Mouse (Mus musculus): ENCODE data around the gene Atg7. TPM values are rescaled to one million over a fixed set of nuclear protein-coding genes. Genes with fewer than 3 reads are reported as not detected.

The Atg7 gene
- polyA plus RNA-seq, 1 experiment: 18.7 TPM

DNA sequence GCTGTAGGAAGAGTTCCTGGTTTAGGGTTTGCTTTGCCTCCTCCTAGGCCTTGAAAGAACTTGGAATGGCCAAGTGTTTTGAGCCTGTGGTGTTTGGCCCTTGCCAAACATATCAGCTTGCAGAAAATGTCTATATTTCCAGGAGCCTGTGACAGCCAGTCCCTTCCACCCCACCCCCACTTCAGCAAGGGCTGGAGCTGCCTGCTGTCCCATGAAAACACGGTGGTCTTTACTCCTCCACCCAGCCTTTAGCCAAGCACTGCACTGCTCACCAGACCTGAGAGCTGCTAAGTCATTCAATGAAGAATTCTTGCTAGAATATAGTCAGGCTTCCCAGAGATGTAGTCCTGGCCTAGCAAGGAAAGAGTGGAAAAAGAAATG, 166.5 kb downstream of the Atg7 start:
- Histone ChIP-seq H3K36me3 (ENCODE audit: control insufficient read depth, insufficient read depth) (no peaks in the 10 kb centered on the region), H3K4me2 (ENCODE audit: low read depth) (no peak overlapping the region), H3K4me3 (no peak overlapping the region), H3K79me2 (ENCODE audit: control insufficient read depth, insufficient read depth) (no peaks in the 10 kb centered on the region), H3K27me3 (ENCODE audit: control insufficient read depth, insufficient read depth, insufficient read length) (no peaks in the 10 kb centered on the region), H3ac (ENCODE audit: control insufficient read depth, insufficient read length) (no peak overlapping the region)
- TF ChIP-seq TCF12 (IDR thresholded peaks at IDR 0.05; ENCODE audit: insufficient read depth, poor library complexity, severe bottlenecking) (no peak), SRF (IDR thresholded peaks at IDR 0.05; ENCODE audit: control insufficient read depth, insufficient read length, low read depth) (no peak), USF1 (IDR thresholded peaks at IDR 0.05; ENCODE audit: low read depth) (no peak), POLR2A (IDR thresholded peaks at IDR 0.05; ENCODE audit: insufficient read length, low read depth) (no peak), MAX (IDR thresholded peaks at IDR 0.05; ENCODE audit: low read depth) (no peak), CEBPB (IDR thresholded peaks at IDR 0.05; ENCODE audit: insufficient read depth, poor library complexity, severe bottlenecking) (no peak), E2F4 (IDR thresholded peaks at IDR 0.05; ENCODE audit: insufficient read depth) (no peak), MYOG (IDR thresholded peaks at IDR 0.05; ENCODE audit: control insufficient read depth in 1 of 3, insufficient read depth in 1 of 3, insufficient read length in 2 of 3, low read depth in 2 of 3) (no peak)

DNA sequence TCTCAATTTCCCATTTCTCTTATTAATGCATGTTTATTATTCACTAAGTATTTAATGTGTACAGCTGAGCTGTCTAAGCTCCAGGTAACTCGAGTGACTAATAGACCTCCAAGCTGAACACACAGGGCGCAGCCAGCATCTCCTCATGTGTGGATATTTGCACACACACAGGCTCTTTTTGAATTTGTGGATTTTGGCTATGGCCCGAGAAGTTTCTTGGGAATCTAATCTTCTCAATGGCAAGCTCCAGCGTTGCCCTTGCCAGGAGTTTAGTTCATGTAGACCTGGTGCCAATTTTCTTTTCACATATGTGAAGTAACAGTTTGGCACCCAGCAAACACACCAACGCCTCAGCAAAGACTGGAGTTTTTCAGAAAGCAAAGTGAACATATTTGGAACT, 169.4 kb downstream of the Atg7 start:
- Histone ChIP-seq H3K4me2 (ENCODE audit: low read depth) (no peak overlapping the region), H3K36me3 (ENCODE audit: control insufficient read depth, insufficient read depth) (no peaks in the 10 kb centered on the region), H3K79me2 (ENCODE audit: control insufficient read depth, insufficient read depth) (no peaks in the 10 kb centered on the region), H3ac (ENCODE audit: control insufficient read depth, insufficient read length) (no peak overlapping the region), H3K4me3 (no peak overlapping the region), H3K27me3 (ENCODE audit: control insufficient read depth, insufficient read depth, insufficient read length) (no peaks in the 10 kb centered on the region)
- TF ChIP-seq CEBPB (IDR thresholded peaks at IDR 0.05; ENCODE audit: insufficient read depth, poor library complexity, severe bottlenecking) (no peak), REST (IDR thresholded peaks at IDR 0.05; ENCODE audit: insufficient read depth, insufficient read length) (no peak), E2F4 (IDR thresholded peaks at IDR 0.05; ENCODE audit: insufficient read depth) (no peak), SRF (IDR thresholded peaks at IDR 0.05; ENCODE audit: control insufficient read depth, insufficient read length, low read depth) (no peak)

DNA sequence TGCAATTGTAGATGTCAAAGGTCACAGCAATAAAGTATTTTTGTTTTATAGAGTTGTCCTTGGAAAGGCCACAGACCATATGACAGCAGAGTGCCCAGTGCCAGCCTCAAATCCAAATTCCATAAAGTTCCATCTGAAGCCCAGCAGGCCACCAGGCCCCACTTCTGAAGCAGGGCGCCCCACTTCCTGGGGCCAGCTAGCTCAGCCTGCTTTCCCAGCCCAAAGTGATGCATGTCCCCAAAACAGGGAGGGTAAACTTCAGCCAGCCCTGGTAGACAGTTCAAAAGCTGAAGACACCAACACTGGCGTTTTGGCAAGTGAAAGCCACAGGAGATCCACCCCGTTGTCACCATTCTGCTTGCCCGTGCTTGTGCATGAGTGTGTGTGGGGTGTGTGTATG, 169.9 kb downstream of the Atg7 start:
- Histone ChIP-seq H3K79me2 (ENCODE audit: control insufficient read depth, insufficient read depth) (no peaks in the 10 kb centered on the region), H3K4me2 (ENCODE audit: low read depth) (no peak overlapping the region), H3K4me3 (no peak overlapping the region), H3K27me3 (ENCODE audit: control insufficient read depth, insufficient read depth, insufficient read length) (no peaks in the 10 kb centered on the region), H3ac (ENCODE audit: control insufficient read depth, insufficient read length) (no peak overlapping the region), H3K36me3 (ENCODE audit: control insufficient read depth, insufficient read depth) (no peaks in the 10 kb centered on the region)
- TF ChIP-seq E2F4 (IDR thresholded peaks at IDR 0.05; ENCODE audit: insufficient read depth) (no peak), USF1 (IDR thresholded peaks at IDR 0.05; ENCODE audit: low read depth) (no peak), MYOD1 (IDR thresholded peaks at IDR 0.05; ENCODE audit: control insufficient read depth in 1 of 3, insufficient read length in 2 of 3, low read depth in 2 of 3) (no peak), POLR2AphosphoS2 (IDR thresholded peaks at IDR 0.05; ENCODE audit: insufficient read length, low read depth) (no peak), POLR2A (IDR thresholded peaks at IDR 0.05; ENCODE audit: insufficient read length, low read depth) (no peak), TCF3 (IDR thresholded peaks at IDR 0.05; ENCODE audit: insufficient read length, low read depth) (no peak), CEBPB (IDR thresholded peaks at IDR 0.05; ENCODE audit: insufficient read depth, poor library complexity, severe bottlenecking) (no peak), MYOG (IDR thresholded peaks at IDR 0.05; ENCODE audit: control insufficient read depth in 1 of 3, insufficient read depth in 1 of 3, insufficient read length in 2 of 3, low read depth in 2 of 3) (no peak), REST (IDR thresholded peaks at IDR 0.05; ENCODE audit: insufficient read depth, insufficient read length) (no peak), TCF12 (IDR thresholded peaks at IDR 0.05; ENCODE audit: insufficient read depth, poor library complexity, severe bottlenecking) (no peak), SRF (IDR thresholded peaks at IDR 0.05; ENCODE audit: control insufficient read depth, insufficient read length, low read depth) (no peak), MAX (IDR thresholded peaks at IDR 0.05; ENCODE audit: low read depth) (no peak)

DNA sequence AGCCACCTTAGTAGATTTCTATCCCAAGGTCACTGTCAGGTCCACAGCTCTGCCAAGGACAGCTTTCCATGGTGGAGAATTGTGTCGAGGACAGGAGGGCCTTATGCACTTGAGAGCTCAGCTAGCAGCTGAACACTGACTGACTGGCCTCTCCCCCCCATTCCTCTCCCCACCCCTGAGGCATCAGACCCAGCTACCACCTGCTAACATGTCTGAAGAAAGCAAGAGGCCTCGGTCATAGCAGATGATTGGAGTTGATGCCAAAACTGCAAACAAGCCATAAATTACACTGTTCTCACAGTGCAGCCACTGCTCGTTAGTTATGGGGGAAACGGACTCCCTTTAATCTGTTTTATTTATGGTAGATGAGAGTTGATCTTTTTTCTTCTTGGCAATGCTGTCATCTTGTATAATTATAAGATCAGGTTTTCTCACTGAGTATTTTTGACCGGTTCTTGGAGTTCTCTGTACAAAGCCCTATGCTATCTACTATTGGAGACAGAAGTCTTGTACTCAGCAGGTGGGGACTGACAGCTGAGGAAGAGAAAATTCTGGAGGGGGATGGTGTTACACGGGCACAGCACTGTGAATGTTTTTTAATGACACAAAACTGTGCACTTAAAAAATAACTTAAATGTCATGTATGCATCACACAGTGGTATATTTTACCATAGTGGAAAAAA, 171.4 kb downstream of the Atg7 start:
- H3K4me3 ChIP-seq: no peak overlapping the region
- peak overlapping the region; percentile 25 for H3K4me2 ChIP-seq (ENCODE audit: low read depth)
- no peaks in the 10 kb centered on the region for H3K36me3 ChIP-seq (ENCODE audit: control insufficient read depth, insufficient read depth)
- no peak for TF ChIP-seq CEBPB (IDR thresholded peaks at IDR 0.05; ENCODE audit: insufficient read depth, poor library complexity, severe bottlenecking)
- peak; percentile 10 for TF ChIP-seq TCF3 (IDR thresholded peaks at IDR 0.05; ENCODE audit: insufficient read length, low read depth)
- TF ChIP-seq MYOD1 (IDR thresholded peaks at IDR 0.05; ENCODE audit: control insufficient read depth in 1 of 3, insufficient read length in 2 of 3, low read depth in 2 of 3): peak; percentile 23 to 83 (median 68)
- TF ChIP-seq MYOG (IDR thresholded peaks at IDR 0.05; ENCODE audit: control insufficient read depth in 1 of 3, insufficient read depth in 1 of 3, insufficient read length in 2 of 3, low read depth in 2 of 3): peak in 2 of 3 experiments; percentile 63 to 79
- no peak overlapping the region for H3ac ChIP-seq (ENCODE audit: control insufficient read depth, insufficient read length)
- no peaks in the 10 kb centered on the region for H3K27me3 ChIP-seq (ENCODE audit: control insufficient read depth, insufficient read depth, insufficient read length)
- H3K79me2 ChIP-seq (ENCODE audit: control insufficient read depth, insufficient read depth): no peaks in the 10 kb centered on the region

DNA sequence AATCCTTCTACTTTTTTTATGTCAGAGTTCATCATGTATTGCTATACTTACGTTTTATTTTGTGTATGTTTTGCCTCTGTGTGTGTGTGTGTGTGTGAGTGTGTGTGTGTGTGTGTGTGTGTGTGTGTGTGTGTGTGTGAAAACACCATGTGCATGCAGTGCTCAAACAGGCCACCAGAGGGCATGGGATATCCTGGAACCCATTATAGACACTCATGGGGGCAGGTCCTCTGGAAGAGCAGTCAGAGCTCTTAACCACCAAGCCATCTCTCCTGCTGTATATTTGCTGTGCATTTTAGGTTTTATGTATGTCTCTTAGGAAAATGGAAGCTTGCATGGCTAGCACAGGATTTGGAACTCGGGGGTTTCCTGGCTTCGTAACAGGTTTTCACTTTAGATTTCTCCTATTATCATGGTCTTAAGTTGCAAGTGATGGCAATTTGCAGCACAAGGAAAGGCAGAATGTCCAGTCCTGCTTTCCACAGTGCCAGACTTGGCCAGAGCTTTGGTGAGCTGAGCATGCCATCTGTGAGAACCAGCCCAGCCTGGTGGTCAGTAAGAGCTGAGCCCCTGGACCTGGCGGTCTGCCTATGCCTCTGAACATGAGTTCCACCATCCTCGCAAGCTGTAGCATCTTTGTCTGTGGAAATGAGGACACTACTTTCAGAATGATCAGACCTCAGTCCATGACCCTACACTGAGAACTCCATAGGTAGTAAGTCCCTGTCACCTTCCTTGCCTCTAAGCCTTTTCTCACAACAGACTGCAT, 172.2 kb downstream of the Atg7 start:
- Histone ChIP-seq H3ac (ENCODE audit: control insufficient read depth, insufficient read length) (no peak overlapping the region), H3K4me2 (ENCODE audit: low read depth) (no peak overlapping the region), H3K4me3 (no peak overlapping the region), H3K36me3 (ENCODE audit: control insufficient read depth, insufficient read depth) (no peaks in the 10 kb centered on the region), H3K27me3 (ENCODE audit: control insufficient read depth, insufficient read depth, insufficient read length) (no peaks in the 10 kb centered on the region), H3K79me2 (ENCODE audit: control insufficient read depth, insufficient read depth) (no peaks in the 10 kb centered on the region)
- no peak for TF ChIP-seq MAX (IDR thresholded peaks at IDR 0.05; ENCODE audit: low read depth)
- no peak for TF ChIP-seq REST (IDR thresholded peaks at IDR 0.05; ENCODE audit: insufficient read depth, insufficient read length)
- no peak for TF ChIP-seq MYOD1 (IDR thresholded peaks at IDR 0.05; ENCODE audit: control insufficient read depth in 1 of 3, insufficient read length in 2 of 3, low read depth in 2 of 3)
- TF ChIP-seq MYOG (IDR thresholded peaks at IDR 0.05; ENCODE audit: control insufficient read depth in 1 of 3, insufficient read depth in 1 of 3, insufficient read length in 2 of 3, low read depth in 2 of 3): no peak
- no peak for TF ChIP-seq CEBPB (IDR thresholded peaks at IDR 0.05; ENCODE audit: insufficient read depth, poor library complexity, severe bottlenecking)
- TF ChIP-seq POLR2A (IDR thresholded peaks at IDR 0.05; ENCODE audit: insufficient read length, low read depth): no peak
- no peak for TF ChIP-seq SRF (IDR thresholded peaks at IDR 0.05; ENCODE audit: control insufficient read depth, insufficient read length, low read depth)
- TF ChIP-seq E2F4 (IDR thresholded peaks at IDR 0.05; ENCODE audit: insufficient read depth): no peak
- no peak for TF ChIP-seq TCF3 (IDR thresholded peaks at IDR 0.05; ENCODE audit: insufficient read length, low read depth)

Data from myocyte (in vitro differentiated cells).